Mouse (Mus musculus) small intestine, adult 2 months (tissue): Measurements from ENCODE around the gene Tcp11l2. TPM values are rescaled to one million over a fixed set of nuclear protein-coding genes. Genes with fewer than 3 reads are reported as not detected.

Experiments used
- H3K27ac ChIP-seq: fragments of 200-500 bp; 2 replicates; pipeline ENCODE4 v1.5.1; 2012; ENCODE audit warnings: low read depth, low read length, control low read depth, inconsistent platforms; ENCODE audit not compliant: insufficient read depth
- H3K27me3 ChIP-seq: fragments of 200-500 bp; 2 replicates; pipeline ENCODE4 v1.6.1; 2012; ENCODE audit warnings: mild to moderate bottlenecking, moderate library complexity, low read length, inconsistent platforms; ENCODE audit not compliant: control insufficient read depth, insufficient read depth
- H3K36me3 ChIP-seq: fragments of 200-500 bp; 2 replicates; pipeline ENCODE4 v1.6.1; 2012; ENCODE audit warnings: mild to moderate bottlenecking, low read length, control low read depth, inconsistent platforms; ENCODE audit not compliant: control insufficient read depth, insufficient read depth
- H3K4me1 ChIP-seq: fragments of 200-500 bp; 2 replicates; pipeline ENCODE4 v1.6.1; 2012; ENCODE audit warnings: low read length, inconsistent platforms, mixed read lengths; ENCODE audit not compliant: control insufficient read depth, insufficient read depth, insufficient read length
- H3K4me3 ChIP-seq: fragments of 200-500 bp; 2 replicates; pipeline ENCODE4 v1.5.1; 2012; ENCODE audit warnings: low read depth, mild to moderate bottlenecking, control low read depth, inconsistent platforms, low read length, moderate library complexity
- CTCF ChIP-seq: fragments of 200-500 bp; IDR thresholded peaks from 2 replicates; pipeline ENCODE4 v1.5.1; 2012; ENCODE audit warnings: low read depth, mild to moderate bottlenecking, control low read depth, inconsistent platforms, low read length, moderate library complexity, mixed read lengths; ENCODE audit not compliant: insufficient replicate concordance, insufficient read length; ENCODE audit errors: extremely low read depth
- POLR2A ChIP-seq: fragments of 200-500 bp; IDR thresholded peaks from 2 replicates; pipeline ENCODE4 v1.6.1; 2012; ENCODE audit warnings: low read depth, mild to moderate bottlenecking, control low read depth, inconsistent platforms, low read length, moderate library complexity
- WGBS: fragments of 180-500 bp; shearing (Covaris S2); methylation state at CpG from one replicate; pipeline ENCODE4 v1.1.7; 2018; 5-methylcytosine and 5-hydroxymethylcytosine counted together
- polyA plus RNA-seq: library from polyadenylated mRNA; depleted of rRNA; stranded (reverse); fragments of >200 nt; gene quantifications from 2 replicates; pipeline ENCODE4 v1.2.3, GENCODE M21; 2012

Gene Tcp11l2
- polyA plus RNA-seq, 1 experiment: 34.3 TPM

- peaks cover 17% of the 10 kb centered on the region; the same call in 1 of the 2 replicates for H3K4me1 ChIP-seq
- H3K27me3 ChIP-seq: no peaks in the 10 kb centered on the region
- WGBS: 26% methylated on average over 7 of the region's 7 CpGs
- H3K36me3 ChIP-seq: no peaks in the 10 kb centered on the region
- no peak for TF ChIP-seq CTCF
- TF ChIP-seq POLR2A: no peak
- no peak overlapping the region for H3K27ac ChIP-seq
- H3K4me3 ChIP-seq: no peak overlapping the region
These were observed 31.4 kb upstream of the Tcp11l2 start for GRCm38 (mm10) chr10:84544841-84545610.

GRCm38 (mm10) chr10:84549146-84549919 lies 27.1 kb upstream of the Tcp11l2 start:
- WGBS: 63% methylated on average over 17 of the region's 17 CpGs
- no peaks in the 10 kb centered on the region for H3K27me3 ChIP-seq
- TF ChIP-seq CTCF (no peak), POLR2A (no peak)
- H3K4me3 ChIP-seq: no peak overlapping the region
- no peak overlapping the region for H3K27ac ChIP-seq
- peaks cover 12% of the 10 kb centered on the region; the same call in 1 of the 2 replicates for H3K4me1 ChIP-seq
- no peaks in the 10 kb centered on the region for H3K36me3 ChIP-seq

- WGBS: 74% methylated on average over 10 of the region's 10 CpGs
- no peaks in the 10 kb centered on the region for H3K36me3 ChIP-seq
- H3K27ac ChIP-seq: no peak overlapping the region
- H3K4me3 ChIP-seq: no peak overlapping the region
- peaks cover 10% of the 10 kb centered on the region; the same call in 1 of the 2 replicates for H3K4me1 ChIP-seq
- no peak for TF ChIP-seq CTCF
- no peak for TF ChIP-seq POLR2A
- no peaks in the 10 kb centered on the region for H3K27me3 ChIP-seq
These were observed 26.5 kb upstream of the Tcp11l2 start for GRCm38 (mm10) chr10:84549920-84550293.

- Histone ChIP-seq H3K4me3 (no peak overlapping the region), H3K4me1 (peaks cover 6% of the 10 kb centered on the region; the same call in 1 of the 2 replicates), H3K36me3 (no peaks in the 10 kb centered on the region), H3K27me3 (no peaks in the 10 kb centered on the region), H3K27ac (no peak overlapping the region)
- 93% methylated on average over 3 of the region's 3 CpGs for WGBS
- no peak for TF ChIP-seq POLR2A
- TF ChIP-seq CTCF: no peak
These were observed 24.6 kb upstream of the Tcp11l2 start for GRCm38 (mm10) chr10:84551846-84552245.

- Histone ChIP-seq H3K27me3 (no peaks in the 10 kb centered on the region), H3K4me1 (peaks cover 6% of the 10 kb centered on the region; the same call in 1 of the 2 replicates), H3K36me3 (no peaks in the 10 kb centered on the region), H3K4me3 (no peak overlapping the region), H3K27ac (no peak overlapping the region)
- WGBS: 92% methylated on average over 2 of the region's 2 CpGs
- no peak for TF ChIP-seq CTCF
These were observed 23.9 kb upstream of the Tcp11l2 start for GRCm38 (mm10) chr10:84552477-84552876.

- 44% methylated on average over 6 of the region's 6 CpGs for WGBS
- H3K27me3 ChIP-seq: no peaks in the 10 kb centered on the region
- no peak for TF ChIP-seq POLR2A
- H3K4me3 ChIP-seq: no peak overlapping the region
- no peaks in the 10 kb centered on the region for H3K36me3 ChIP-seq
- H3K4me1 ChIP-seq: 0 out of 2 replicates have a peak, but pooled peaks cover 2% of the 10 kb centered on the region
- no peak overlapping the region for H3K27ac ChIP-seq
These were observed 22.0 kb upstream of the Tcp11l2 start for GRCm38 (mm10) chr10:84554291-84555009.

- no peak for TF ChIP-seq CTCF
- no peak for TF ChIP-seq POLR2A
- no peak overlapping the region for H3K27ac ChIP-seq
- no peaks in the 10 kb centered on the region for H3K4me1 ChIP-seq
- no peak overlapping the region for H3K4me3 ChIP-seq
- WGBS: 55% methylated on average over 2 of the region's 2 CpGs
- H3K36me3 ChIP-seq: no peaks in the 10 kb centered on the region
- H3K27me3 ChIP-seq: no peaks in the 10 kb centered on the region
These were observed 20.3 kb upstream of the Tcp11l2 start for GRCm38 (mm10) chr10:84556120-84556519.
